9 mouse cellular contexts compared by ENCODE assay signal in genomic region chr12:107930611-107931350, GRCm38 (mm10).
DNase-seq lines count a peak whose midpoint lies in the region; ATAC-seq lines count a peak whose summit lies in the region.
"Had no signal": no experiment of that assay in that cellular context is flagged by ENCODE, and none has a peak within 500 bp of the region (broad histone marks: within the 10 kb centered on the region; RNA-seq: fewer than 3 reads in every experiment).

No protein-coding gene starts in this region.

- H3K36me3 ChIP-seq in embryonic facial prominence, embryonic 14.5 days (ENCODE audit: control insufficient read depth, insufficient read depth, low read length): no peaks in the 10 kb centered on the region
- no peaks in the 10 kb centered on the region for H3K36me3 ChIP-seq in heart, embryonic 12.5 days
- H3K36me3 ChIP-seq in limb, embryonic 15.5 days: no peaks in the 10 kb centered on the region

- no peaks in the 10 kb centered on the region for H3K27me3 ChIP-seq in embryonic facial prominence, embryonic 14.5 days (replicated peaks; ENCODE audit: control insufficient read depth, insufficient read depth, low read length)
- H3K27me3 ChIP-seq in heart, embryonic 12.5 days (replicated peaks): 0 out of 2 replicates have a peak, but pooled peaks cover 9% of the 10 kb centered on the region
- no peaks in the 10 kb centered on the region for H3K27me3 ChIP-seq in limb, embryonic 15.5 days

- 33% methylated on average over 28 of the region's 28 CpGs for WGBS in embryonic facial prominence, embryonic 14.5 days
- WGBS in heart, embryonic 12.5 days: 18% methylated on average over 28 of the region's 28 CpGs
- 23% methylated on average over 28 of the region's 28 CpGs for WGBS in limb, embryonic 15.5 days

- H3K4me3 ChIP-seq in embryonic facial prominence, embryonic 14.5 days (ENCODE audit: low read depth, low read length): no peak overlapping the region
- peak overlapping the region; percentile 20 for H3K4me3 ChIP-seq in heart, embryonic 12.5 days
- H3K4me3 ChIP-seq in limb, embryonic 15.5 days: 0 out of 2 replicates have a peak overlapping the region, but pooled peaks have one; percentile 4

- peak; percentile 75 for ATAC-seq in embryonic facial prominence, embryonic 14.5 days (ENCODE audit: low read depth)
- ATAC-seq in heart, embryonic 12.5 days (ENCODE audit: insufficient number of reproducible peaks, low FRiP score): peak; percentile 57
- peak; percentile 74 for ATAC-seq in limb, embryonic 15.5 days (ENCODE audit: insufficient number of reproducible peaks, low FRiP score, low TSS enrichment, low read depth)

- H3K4me2 ChIP-seq in embryonic facial prominence, embryonic 14.5 days (ENCODE audit: low read depth, low read length): peak overlapping the region; percentile 37
- peak overlapping the region; percentile 60 for H3K4me2 ChIP-seq in heart, embryonic 12.5 days
- peak overlapping the region; percentile 24 for H3K4me2 ChIP-seq in limb, embryonic 15.5 days

- DNase-seq in ovary, adult 18-20 months (ENCODE audit: low spot score): peak; percentile 43
- DNase-seq in ovary, postnatal 10 days (ENCODE audit: low spot score): no peak
- DNase-seq in embryonic facial prominence, embryonic 14.5 days (ENCODE audit: low spot score): peak; percentile 95
- peak; percentile 58 for DNase-seq in kidney, adult 9 months
- DNase-seq in right cerebral cortex, postnatal 25 days: peak; percentile 71
- DNase-seq in c-Kit-positive CD71-positive TER-119-positive erythroid progenitor cells, embryonic 14.5 days (ENCODE audit: low spot score): no peak

- H3K27ac ChIP-seq in embryonic facial prominence, embryonic 14.5 days (replicated peaks; ENCODE audit: low read depth, low read length): peak overlapping the region; percentile 77
- peak overlapping the region; percentile 65 for H3K27ac ChIP-seq in heart, embryonic 12.5 days (ENCODE audit: poor library complexity, severe bottlenecking)
- H3K27ac ChIP-seq in limb, embryonic 15.5 days: peak overlapping the region; percentile 74
- H3K27ac ChIP-seq: liver, embryonic 14.5 days had no signal

- H3K9ac ChIP-seq in embryonic facial prominence, embryonic 14.5 days (ENCODE audit: low read depth, low read length): peak overlapping the region; percentile 38; the same call in 1 of the 2 replicates
- peak overlapping the region; percentile 8; the same call in 1 of the 2 replicates for H3K9ac ChIP-seq in heart, embryonic 12.5 days
- H3K9ac ChIP-seq in limb, embryonic 15.5 days: no peak overlapping the region
- H3K9ac ChIP-seq: liver, embryonic 14.5 days had no signal

- no peaks in the 10 kb centered on the region for H3K9me3 ChIP-seq in embryonic facial prominence, embryonic 14.5 days (ENCODE audit: control insufficient read depth, low read length)
- no peaks in the 10 kb centered on the region for H3K9me3 ChIP-seq in heart, embryonic 12.5 days (replicated peaks)
- no peaks in the 10 kb centered on the region for H3K9me3 ChIP-seq in limb, embryonic 15.5 days

- H3K4me1 ChIP-seq in embryonic facial prominence, embryonic 14.5 days (ENCODE audit: control insufficient read depth, insufficient read depth, low read length): peaks cover 63% of the 10 kb centered on the region
- peaks cover 65% of the 10 kb centered on the region for H3K4me1 ChIP-seq in heart, embryonic 12.5 days (replicated peaks)
- peaks cover 80% of the 10 kb centered on the region for H3K4me1 ChIP-seq in limb, embryonic 15.5 days

Comparison
In these comparisons a context has a peak if more than half of its experiments do, and no peak if none do; other contexts are left out.
1. DNase-seq: peak in ovary, adult 18-20 months (single experiment), embryonic facial prominence, embryonic 14.5 days (single experiment), kidney, adult 9 months (single experiment) and right cerebral cortex, postnatal 25 days (single experiment); none in ovary, postnatal 10 days (single experiment) and c-Kit-positive CD71-positive TER-119-positive erythroid progenitor cells, embryonic 14.5 days (single experiment).
2. Peak in every context shown above with its lines, with median percentiles within 50 percentile points of each other: ATAC-seq, H3K27ac ChIP-seq and H3K4me2 ChIP-seq.